9 mouse cellular contexts compared by ENCODE assay signal in the genomic region with DNA sequence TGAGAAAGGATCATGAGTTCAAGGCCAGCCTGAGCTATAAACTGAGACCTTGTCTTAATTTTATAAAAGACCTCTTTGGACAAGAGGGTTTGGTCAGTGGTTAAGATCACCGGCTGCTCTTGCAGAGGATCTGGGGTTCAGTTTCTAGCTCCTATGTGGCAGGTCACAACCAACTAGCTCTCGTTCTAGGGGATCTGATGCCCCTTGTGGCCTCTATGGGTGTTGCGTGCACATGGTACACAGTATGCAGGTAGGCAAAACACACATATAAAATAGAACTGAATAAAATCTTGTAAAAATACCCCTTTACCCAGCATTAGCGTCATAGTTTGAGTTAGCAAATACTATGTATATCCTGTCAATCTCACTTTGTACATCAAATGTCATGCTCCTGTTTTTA. TPM values are rescaled to one million over a fixed set of nuclear protein-coding genes. Genes with fewer than 3 reads are reported as not detected.
DNase-seq lines count a peak whose midpoint lies in the region; ATAC-seq and TF ChIP-seq lines count a peak whose summit lies in the region.
"Had no signal": no experiment of that assay in that cellular context is flagged by ENCODE, and none has a peak within 500 bp of the region (broad histone marks: within the 10 kb centered on the region; RNA-seq: fewer than 3 reads in every experiment).

No protein-coding gene starts in this region.

- no peaks in the 10 kb centered on the region for H3K27me3 ChIP-seq in liver, adult 2 months (ENCODE audit: control insufficient read depth, insufficient read depth, low read length)
- H3K27me3 ChIP-seq in liver, embryonic 11.5 days (replicated peaks; ENCODE audit: control insufficient read depth, insufficient read depth, low read length): no peaks in the 10 kb centered on the region
- H3K27me3 ChIP-seq in intestine, embryonic 14.5 days (replicated peaks; ENCODE audit: control insufficient read depth, insufficient read depth, low read length): no peaks in the 10 kb centered on the region
- H3K27me3 ChIP-seq in stomach, embryonic 16.5 days (ENCODE audit: control insufficient read depth, insufficient read depth, low read length): no peaks in the 10 kb centered on the region
- no peaks in the 10 kb centered on the region for H3K27me3 ChIP-seq in neural tube, embryonic 15.5 days (replicated peaks)
- H3K27me3 ChIP-seq: hindbrain, embryonic 15.5 days had no signal

- TF ChIP-seq POLR2A in liver, adult 2 months (IDR thresholded peaks at IDR 0.05; ENCODE audit: extremely low read depth, insufficient read depth, low read length): no peak

- H3K36me3 ChIP-seq in liver, adult 2 months (ENCODE audit: control insufficient read depth, insufficient read depth, low read length): no peaks in the 10 kb centered on the region
- H3K36me3 ChIP-seq in liver, embryonic 11.5 days (ENCODE audit: control insufficient read depth, insufficient read depth, low read length): no peaks in the 10 kb centered on the region
- H3K36me3 ChIP-seq in intestine, embryonic 14.5 days (ENCODE audit: control insufficient read depth, insufficient read depth, low read length): no peaks in the 10 kb centered on the region
- no peaks in the 10 kb centered on the region for H3K36me3 ChIP-seq in stomach, embryonic 16.5 days (ENCODE audit: control insufficient read depth, insufficient read depth, low read length)
- H3K36me3 ChIP-seq in neural tube, embryonic 15.5 days: no peaks in the 10 kb centered on the region
- H3K36me3 ChIP-seq: hindbrain, embryonic 15.5 days had no signal

- no peak overlapping the region for H3K4me3 ChIP-seq in liver, adult 2 months (ENCODE audit: insufficient read depth, low read depth, low read length)
- H3K4me3 ChIP-seq in liver, embryonic 11.5 days (ENCODE audit: low read depth, low read length): no peak overlapping the region
- no peak overlapping the region for H3K4me3 ChIP-seq in intestine, embryonic 14.5 days (ENCODE audit: low read depth, low read length)
- H3K4me3 ChIP-seq in stomach, embryonic 16.5 days (replicated peaks; ENCODE audit: low read length): no peak overlapping the region
- H3K4me3 ChIP-seq in neural tube, embryonic 15.5 days (replicated peaks): no peak overlapping the region
- H3K4me3 ChIP-seq: hindbrain, embryonic 15.5 days had no signal

- H3K9me3 ChIP-seq in liver, embryonic 11.5 days (ENCODE audit: control insufficient read depth, low read length): no peaks in the 10 kb centered on the region; the same call in 1 of the 2 replicates
- no peaks in the 10 kb centered on the region for H3K9me3 ChIP-seq in intestine, embryonic 14.5 days (ENCODE audit: control insufficient read depth, low read length)
- no peaks in the 10 kb centered on the region for H3K9me3 ChIP-seq in stomach, embryonic 16.5 days (replicated peaks; ENCODE audit: control insufficient read depth, low read length)
- H3K9me3 ChIP-seq in neural tube, embryonic 15.5 days (replicated peaks): no peaks in the 10 kb centered on the region
- H3K9me3 ChIP-seq: hindbrain, embryonic 15.5 days had no signal

- H3K4me2 ChIP-seq in liver, embryonic 11.5 days: no peak overlapping the region
- no peak overlapping the region for H3K4me2 ChIP-seq in intestine, embryonic 14.5 days (ENCODE audit: low read length)
- H3K4me2 ChIP-seq in stomach, embryonic 16.5 days (ENCODE audit: low read depth, low read length): no peak overlapping the region
- H3K4me2 ChIP-seq in neural tube, embryonic 15.5 days: no peak overlapping the region
- H3K4me2 ChIP-seq: hindbrain, embryonic 15.5 days had no signal

- peak; percentile 56 to 66 for DNase-seq in cerebellum, postnatal 10 days
- no peak for DNase-seq in cerebellum, adult 18-20 months
- no peak for DNase-seq in liver, adult 2 months (ENCODE audit: extremely low read depth, low read depth, low spot score)
- DNase-seq in liver, embryonic 11.5 days (ENCODE audit: low spot score): no peak
- DNase-seq in intestine, embryonic 14.5 days (ENCODE audit: low spot score): no peak
- no peak for DNase-seq in adrenal gland, adult 18-20 months (ENCODE audit: low spot score in 2 of 2)

- no peaks in the 10 kb centered on the region for H3K4me1 ChIP-seq in liver, adult 2 months (ENCODE audit: control insufficient read depth, insufficient read depth, low read length)
- peaks cover 6% of the 10 kb centered on the region for H3K4me1 ChIP-seq in liver, embryonic 11.5 days (replicated peaks; ENCODE audit: control insufficient read depth, insufficient read depth, low read length)
- peaks cover 45% of the 10 kb centered on the region for H3K4me1 ChIP-seq in intestine, embryonic 14.5 days (replicated peaks; ENCODE audit: control insufficient read depth, insufficient read depth, low read length)
- H3K4me1 ChIP-seq in stomach, embryonic 16.5 days (ENCODE audit: control insufficient read depth, insufficient read depth, low read length): peaks cover 34% of the 10 kb centered on the region
- H3K4me1 ChIP-seq in neural tube, embryonic 15.5 days: peaks cover 18% of the 10 kb centered on the region

- peak; percentile 43; the same call in 1 of the 2 replicates for TF ChIP-seq CTCF in liver, adult 2 months (IDR thresholded peaks at IDR 0.05; ENCODE audit: low read depth, low read length)

- no peak for ATAC-seq in liver, embryonic 11.5 days (replicated peaks; ENCODE audit: low FRiP score)
- ATAC-seq in intestine, embryonic 14.5 days (replicated peaks; ENCODE audit: low FRiP score, low TSS enrichment, low read depth): no peak
- no peak for ATAC-seq in stomach, embryonic 16.5 days (ENCODE audit: insufficient read depth, low FRiP score)
- no peak for ATAC-seq in neural tube, embryonic 15.5 days (ENCODE audit: low FRiP score)

- H3K79me2 ChIP-seq in liver, adult 2 months (ENCODE audit: control insufficient read depth, insufficient read depth, low read length): no peaks in the 10 kb centered on the region

- no peak overlapping the region for H3K27ac ChIP-seq in liver, adult 2 months (replicated peaks; ENCODE audit: insufficient read depth, low read depth, low read length)
- no peak overlapping the region for H3K27ac ChIP-seq in liver, embryonic 11.5 days (ENCODE audit: low read depth, low read length)
- peak overlapping the region; percentile 24 for H3K27ac ChIP-seq in intestine, embryonic 14.5 days (ENCODE audit: low read depth)
- H3K27ac ChIP-seq in stomach, embryonic 16.5 days (ENCODE audit: low read length): peak overlapping the region; percentile 89
- no peak overlapping the region for H3K27ac ChIP-seq in neural tube, embryonic 15.5 days (replicated peaks)
- H3K27ac ChIP-seq: hindbrain, embryonic 15.5 days had no signal

- H3K9ac ChIP-seq in liver, adult 2 months (ENCODE audit: low read depth, low read length): no peak overlapping the region
- H3K9ac ChIP-seq in liver, embryonic 11.5 days (ENCODE audit: low read depth, low read length): no peak overlapping the region
- H3K9ac ChIP-seq in intestine, embryonic 14.5 days (ENCODE audit: low read length): no peak overlapping the region
- H3K9ac ChIP-seq in stomach, embryonic 16.5 days (ENCODE audit: low read length): no peak overlapping the region
- H3K9ac ChIP-seq in neural tube, embryonic 15.5 days (replicated peaks): no peak overlapping the region
- H3K9ac ChIP-seq: hindbrain, embryonic 15.5 days had no signal

- 96% methylated on average over 4 of the region's 4 CpGs for whole genome bisulfite sequencing in liver, adult 2 months
- 76% methylated on average over 4 of the region's 4 CpGs for WGBS in liver, embryonic 11.5 days
- WGBS in intestine, embryonic 14.5 days: 84% methylated on average over 4 of the region's 4 CpGs
- WGBS in stomach, embryonic 16.5 days: 84% methylated on average over 4 of the region's 4 CpGs
- 85% methylated on average over 4 of the region's 4 CpGs for WGBS in neural tube, embryonic 15.5 days

RNA-seq across cellular contexts. Expression of gene Hhat, which starts 19.4 kb away (rescaled TPM):
- total RNA-seq in liver, adult 2 months (2014; rRNA removed): 1.9 and 2.1 TPM in 2 replicates
- 2.0 and 2.1 TPM in 2 replicates for polyA plus RNA-seq in liver, adult 2 months (2012; rRNA removed)
- polyA plus RNA-seq in liver, embryonic 11.5 days (2014; fragmentation: Nextera tagmentation; extraction: Ambion mirVana): 3.8 and 4.3 TPM in 2 replicates
- polyA plus RNA-seq in intestine, embryonic 14.5 days (2014; fragmentation: Nextera tagmentation; extraction: Ambion mirVana): 14.1 and 15.0 TPM in 2 replicates
- 8.1 and 8.9 TPM in 2 replicates for polyA plus RNA-seq in stomach, embryonic 16.5 days (2015; fragmentation: Nextera tagmentation; extraction: Ambion mirVana)
- 1 to 10 TPM; 2.7 to 4.8 TPM for total RNA-seq in adrenal gland, adult 18-20 months (2021)
- polyA plus RNA-seq in neural tube, embryonic 15.5 days (2015; fragmentation: Nextera tagmentation; extraction: Ambion mirVana): 4.6 and 5.2 TPM in 2 replicates

Comparison
In these comparisons a context has a peak if more than half of its experiments do, and no peak if none do; other contexts are left out.
1. DNase-seq: peak in cerebellum, postnatal 10 days (2 of 2); none in cerebellum, adult 18-20 months (0 of 2), liver, adult 2 months (single experiment), liver, embryonic 11.5 days (single experiment), intestine, embryonic 14.5 days (single experiment) and adrenal gland, adult 18-20 months (0 of 2).
2. H3K27ac ChIP-seq: peak in intestine, embryonic 14.5 days (single experiment) and stomach, embryonic 16.5 days (single experiment); none in liver, adult 2 months (single experiment), liver, embryonic 11.5 days (single experiment) and neural tube, embryonic 15.5 days (single experiment).